Mouse (Mus musculus): Measurements from ENCODE around the gene Mtch1. TPM values are rescaled to one million over a fixed set of nuclear protein-coding genes. Genes with fewer than 3 reads are reported as not detected.
"Not testable (repeated sequence)": the region's sequence is repeated elsewhere in the genome, so short reads cannot be mapped to it uniquely, and the experiment has no call there.

The Mtch1 gene
- polyA plus RNA-seq, 1 experiment from 2014 or later, result 308 TPM

DNA sequence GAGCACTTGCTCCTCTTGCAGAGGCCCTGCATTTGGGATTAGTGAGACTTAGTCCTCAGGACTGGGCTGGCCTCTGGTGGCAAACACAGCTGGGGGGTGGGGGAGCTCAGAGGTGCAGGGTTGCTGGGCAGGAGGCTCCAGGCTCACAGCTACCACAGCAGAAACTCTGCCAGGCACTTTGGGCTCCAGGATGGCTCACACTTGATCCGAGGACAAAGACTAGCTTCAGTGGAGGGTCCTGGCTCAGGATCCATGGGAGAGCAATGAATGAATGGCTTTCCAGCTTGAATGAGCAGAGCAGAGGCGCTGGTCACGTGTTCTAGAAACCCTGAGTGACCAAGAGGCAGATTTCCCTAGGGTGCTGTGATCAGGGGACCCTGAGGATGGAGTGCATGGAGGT is 11.2 kb upstream of the Mtch1 start:
- Histone ChIP-seq H3K27ac (no peak overlapping the region), H3K4me3 (replicated peaks) (no peak overlapping the region), H3K36me3 (no peaks in the 10 kb centered on the region), H3K9me3 (replicated peaks) (no peaks in the 10 kb centered on the region), H3K27me3 (no peaks in the 10 kb centered on the region), H3K4me1 (peaks cover 42% of the 10 kb centered on the region), H3K4me2 (no peak overlapping the region), H3K9ac (no peak overlapping the region)
- no peak for ATAC-seq (replicated peaks; ENCODE audit: low FRiP score)
- 78% methylated on average over 3 of the region's 3 CpGs for WGBS

DNA sequence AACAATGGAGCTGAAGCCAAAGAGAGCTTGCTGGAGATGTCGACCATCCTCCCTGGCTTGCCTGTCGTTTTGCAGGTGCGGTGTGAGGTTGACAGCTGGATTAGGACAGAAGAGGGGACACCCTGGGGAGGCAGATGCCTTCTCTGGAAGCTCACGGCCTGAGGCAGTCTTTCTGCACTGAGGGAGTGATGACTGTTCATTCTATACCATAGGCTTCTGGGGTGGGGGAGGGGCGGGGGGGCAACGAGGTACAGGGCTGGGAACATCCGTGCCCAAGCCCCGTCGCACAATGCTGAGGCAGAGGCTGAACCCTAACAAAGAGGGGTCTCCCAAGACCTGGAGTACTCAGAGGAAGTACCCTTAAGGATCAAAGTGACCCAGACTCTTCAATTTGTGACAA is 9.1 kb upstream of the Mtch1 start:
- Histone ChIP-seq H3K9ac (peak overlapping the region; percentile 33; the same call in 1 of the 2 replicates), H3K4me2 (peak overlapping the region; percentile 69), H3K4me1 (peaks cover 42% of the 10 kb centered on the region), H3K27me3 (no peaks in the 10 kb centered on the region), H3K27ac (peak overlapping the region; percentile 94), H3K9me3 (replicated peaks) (no peaks in the 10 kb centered on the region), H3K4me3 (replicated peaks) (peak overlapping the region; percentile 40), H3K36me3 (no peaks in the 10 kb centered on the region)
- WGBS, result 13% methylated on average over 9 of the region's 9 CpGs
- 0 out of 2 replicates have a peak, but pooled peaks have one; percentile 6 for ATAC-seq (replicated peaks; ENCODE audit: low FRiP score)

DNA sequence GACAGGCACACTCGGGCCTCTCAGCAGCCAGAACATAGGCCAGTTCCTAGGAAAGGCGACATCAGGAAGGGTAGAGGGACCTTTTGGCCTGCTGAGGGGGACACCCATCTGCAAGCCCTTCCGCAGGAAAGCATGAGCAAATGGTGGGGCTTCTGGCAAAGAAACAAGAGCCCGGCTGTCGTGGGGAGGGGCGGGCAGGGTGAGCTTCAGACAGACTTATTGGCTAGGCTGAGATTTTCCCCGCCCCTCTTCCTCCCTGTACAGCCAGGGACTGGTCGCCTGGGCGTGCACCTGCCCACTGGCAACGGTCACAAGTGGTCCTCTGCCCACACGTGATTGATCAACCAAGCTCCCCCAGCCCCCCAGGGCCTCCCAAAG is 8.7 kb upstream of the Mtch1 start:
- Histone ChIP-seq H3K4me3 (replicated peaks) (peak overlapping the region; percentile 40), H3K9ac (peak overlapping the region; percentile 33; the same call in 1 of the 2 replicates), H3K4me1 (peaks cover 40% of the 10 kb centered on the region), H3K27me3 (no peaks in the 10 kb centered on the region), H3K36me3 (no peaks in the 10 kb centered on the region), H3K4me2 (peak overlapping the region; percentile 69), H3K9me3 (replicated peaks) (no peaks in the 10 kb centered on the region), H3K27ac (peak overlapping the region; percentile 94)
- WGBS, result under 1% methylated on average over 11 of the region's 11 CpGs
- ATAC-seq (replicated peaks; ENCODE audit: low FRiP score), result peak; percentile 93

DNA sequence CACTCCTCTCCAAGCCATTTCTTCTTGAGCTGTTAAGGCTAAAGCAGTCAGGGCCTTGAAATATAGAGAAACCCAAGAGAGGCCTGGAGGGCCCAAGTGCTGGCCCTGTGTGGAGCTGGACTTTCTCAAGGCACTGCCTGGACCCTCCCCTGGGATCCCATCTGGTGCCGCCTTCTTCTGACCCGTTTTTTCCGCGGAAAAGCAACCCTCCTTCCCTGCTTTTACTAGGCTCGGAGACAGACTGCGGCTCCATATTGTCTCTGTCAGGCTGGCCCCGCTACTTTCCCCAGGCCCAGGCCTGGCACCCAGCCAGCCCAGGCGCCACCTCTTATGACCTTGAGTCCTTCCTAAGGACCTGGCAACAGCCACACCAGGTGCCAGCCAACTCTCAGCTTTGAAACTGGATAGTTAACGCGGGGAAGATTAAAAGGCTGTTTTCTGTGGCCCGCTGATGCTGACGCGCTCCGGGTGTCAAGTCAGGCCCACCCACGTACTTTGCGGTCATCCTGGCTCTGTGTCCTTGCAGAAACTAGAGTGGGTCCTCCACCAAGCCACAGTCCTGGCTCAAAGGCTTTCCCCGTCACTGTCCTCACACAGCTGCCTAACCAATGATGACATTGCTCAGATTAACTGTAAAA is 8.2 kb upstream of the Mtch1 start:
- Histone ChIP-seq H3K9ac (peak overlapping the region; percentile 33; the same call in 1 of the 2 replicates), H3K4me2 (peak overlapping the region; percentile 69), H3K4me3 (replicated peaks) (peak overlapping the region; percentile 40), H3K9me3 (replicated peaks) (no peaks in the 10 kb centered on the region), H3K36me3 (no peaks in the 10 kb centered on the region), H3K27ac (peak overlapping the region; percentile 94), H3K4me1 (peaks cover 35% of the 10 kb centered on the region), H3K27me3 (no peaks in the 10 kb centered on the region)
- peak; percentile 60 for ATAC-seq (replicated peaks; ENCODE audit: low FRiP score)
- WGBS, result 5% methylated on average over 17 of the region's 17 CpGs

DNA sequence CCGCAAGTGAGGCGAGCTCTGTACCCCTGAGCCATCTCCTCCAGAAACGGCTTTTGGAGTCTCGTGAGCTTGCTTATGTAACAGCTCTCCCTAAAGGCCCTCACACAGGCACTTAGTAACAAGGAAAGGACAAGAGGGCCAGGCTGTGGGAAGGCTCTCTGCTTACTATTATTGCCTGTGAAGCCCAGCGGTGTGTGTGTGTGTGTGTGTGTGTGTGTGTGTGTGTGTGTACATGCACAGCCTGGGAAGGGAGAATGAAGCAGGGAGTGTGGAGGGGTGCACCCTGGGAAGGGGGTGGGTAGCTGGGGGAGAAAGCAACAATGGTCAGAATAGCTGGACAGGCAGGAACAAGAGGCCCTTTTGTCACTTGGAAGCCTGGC is 7.7 kb upstream of the Mtch1 start:
- ATAC-seq (replicated peaks; ENCODE audit: low FRiP score), result peak; percentile 42
- no peaks in the 10 kb centered on the region for H3K27me3 ChIP-seq
- H3K4me2 ChIP-seq, result peak overlapping the region; percentile 69
- H3K9me3 ChIP-seq (replicated peaks), result no peaks in the 10 kb centered on the region
- peaks cover 30% of the 10 kb centered on the region for H3K4me1 ChIP-seq
- no peaks in the 10 kb centered on the region for H3K36me3 ChIP-seq
- peak overlapping the region; percentile 94 for H3K27ac ChIP-seq
- peak overlapping the region; percentile 33; the same call in 1 of the 2 replicates for H3K9ac ChIP-seq
- 30% methylated on average over 5 of the region's 5 CpGs for WGBS
- H3K4me3 ChIP-seq (replicated peaks), result no peak overlapping the region

DNA sequence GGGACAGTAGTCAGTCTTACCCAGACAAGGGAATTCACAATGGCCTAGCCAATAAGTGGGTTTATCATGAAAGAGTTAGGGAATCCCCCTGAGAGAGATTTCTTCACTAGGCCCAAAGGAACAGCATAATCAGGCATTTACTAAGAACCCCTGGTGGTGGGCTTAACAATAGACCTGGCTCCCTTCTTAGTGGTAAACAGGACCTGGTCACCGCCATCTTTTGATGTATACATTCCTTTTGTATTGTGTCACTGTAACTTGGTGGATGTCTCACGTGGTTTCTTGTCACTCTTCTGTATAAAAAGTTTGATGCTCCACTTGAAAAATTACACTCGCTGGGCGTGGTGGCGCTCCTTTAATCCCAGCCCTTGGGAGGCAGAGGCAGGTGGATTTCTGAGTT is 3.3 kb upstream of the Mtch1 start:
- H3K9ac ChIP-seq; H3K4me3 ChIP-seq (replicated peaks); H3K27me3 ChIP-seq; H3K36me3 ChIP-seq; H3K9me3 ChIP-seq (replicated peaks); H3K27ac ChIP-seq; H3K4me2 ChIP-seq; ATAC-seq (replicated peaks; ENCODE audit: low FRiP score): not testable (repeated sequence)
- H3K4me1 ChIP-seq, result peaks cover 41% of the 10 kb centered on the region
- 85% methylated on average over 5 of the region's 5 CpGs for WGBS

DNA sequence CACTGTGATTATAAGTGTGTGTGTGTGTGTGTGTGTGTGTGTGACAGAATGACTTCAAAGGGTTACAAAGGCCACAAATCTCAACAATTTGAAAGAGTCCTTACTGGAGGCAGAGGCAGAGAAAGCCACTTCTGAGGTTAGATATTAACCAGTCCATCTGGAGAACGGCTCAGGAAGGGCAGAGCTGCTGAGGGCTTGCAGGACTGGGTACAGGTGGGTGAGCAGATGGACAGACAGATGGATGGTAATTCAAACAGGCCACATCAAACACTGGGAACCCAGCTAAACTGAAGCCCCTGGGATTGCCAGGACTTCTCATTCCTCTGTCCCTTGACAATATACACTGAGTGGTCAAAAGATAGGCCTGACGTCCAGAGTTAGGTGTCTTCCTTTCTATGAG is 1.3 kb upstream of the Mtch1 start:
- ATAC-seq (replicated peaks; ENCODE audit: low FRiP score), result no peak
- no peak overlapping the region for H3K9ac ChIP-seq
- no peaks in the 10 kb centered on the region for H3K27me3 ChIP-seq
- 69% methylated on average over 2 of the region's 2 CpGs for WGBS
- no peaks in the 10 kb centered on the region for H3K9me3 ChIP-seq (replicated peaks)
- H3K4me3 ChIP-seq (replicated peaks), result no peak overlapping the region
- peak overlapping the region; percentile 98 for H3K27ac ChIP-seq
- H3K4me1 ChIP-seq, result peaks cover 40% of the 10 kb centered on the region
- H3K4me2 ChIP-seq, result peak overlapping the region; percentile 12; the same call in 1 of the 2 replicates
- H3K36me3 ChIP-seq, result peaks cover 6% of the 10 kb centered on the region; the same call in 1 of the 2 replicates

DNA sequence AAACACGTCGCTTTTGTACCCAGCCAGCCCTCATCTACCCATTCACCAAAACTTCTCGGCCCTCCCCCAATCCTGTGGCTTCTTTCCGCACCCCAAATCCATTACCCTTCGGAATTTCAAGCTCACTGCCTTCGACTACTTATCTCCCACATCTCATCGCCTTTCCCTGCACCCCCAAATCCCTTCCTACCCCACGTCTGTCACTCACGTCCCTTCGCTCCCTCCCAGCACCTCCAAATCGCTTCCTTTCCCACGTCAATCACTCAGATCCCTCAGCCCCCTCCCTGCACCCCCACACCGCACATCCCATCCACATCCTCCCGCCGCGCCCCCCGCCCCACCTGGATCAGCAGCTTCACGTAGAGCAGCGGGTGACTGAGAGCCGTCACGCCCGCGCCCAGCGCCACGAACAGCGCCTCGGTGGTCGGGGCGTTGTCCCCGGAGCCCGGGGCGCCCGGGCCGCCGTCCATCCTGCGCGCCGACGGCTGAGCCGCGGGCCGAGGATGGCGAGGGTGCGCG is 549 bp downstream of the Mtch1 start:
- no peaks in the 10 kb centered on the region for H3K27me3 ChIP-seq
- peak; percentile 33 for ATAC-seq (replicated peaks; ENCODE audit: low FRiP score)
- H3K4me3 ChIP-seq (replicated peaks), result peak overlapping the region; percentile 93
- H3K9me3 ChIP-seq (replicated peaks), result no peaks in the 10 kb centered on the region
- peaks cover 51% of the 10 kb centered on the region for H3K4me1 ChIP-seq
- peak overlapping the region; percentile 98 for H3K27ac ChIP-seq
- under 1% methylated on average over 45 of the region's 45 CpGs for WGBS
- peak overlapping the region; percentile 83 for H3K4me2 ChIP-seq
- peak overlapping the region; percentile 92 for H3K9ac ChIP-seq
- peaks cover 21% of the 10 kb centered on the region for H3K36me3 ChIP-seq

DNA sequence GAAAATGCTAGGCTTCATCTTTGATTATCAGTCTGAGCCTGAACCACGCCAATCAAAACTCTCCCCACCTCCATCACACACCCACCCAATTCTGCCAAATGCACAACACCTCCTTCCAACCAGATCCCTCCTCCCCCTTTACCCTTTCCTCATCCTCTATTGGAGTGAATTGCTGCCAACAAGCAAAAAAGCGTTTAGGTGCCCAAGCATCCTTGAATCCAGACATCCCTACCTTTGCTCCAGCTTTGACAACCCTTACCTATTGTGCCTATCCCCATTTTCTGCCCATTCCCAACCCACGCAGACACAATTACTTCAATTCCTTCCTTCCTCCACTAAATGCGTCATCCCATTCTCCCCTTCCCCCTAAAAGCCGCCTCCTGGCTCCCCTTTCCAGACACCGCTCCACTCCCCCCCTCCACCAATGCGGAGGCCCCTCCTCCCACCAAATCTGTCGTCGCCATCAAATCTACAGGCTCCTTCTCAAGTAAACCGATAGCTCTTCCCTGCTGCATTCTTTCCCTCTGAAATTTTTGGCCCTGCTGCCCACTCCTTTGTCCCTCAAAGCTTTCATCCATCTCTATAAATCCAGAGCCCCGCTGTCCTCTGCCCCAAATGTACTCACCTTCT is 1.1 kb downstream of the Mtch1 start:
- no peak for ATAC-seq (replicated peaks; ENCODE audit: low FRiP score)
- H3K4me2 ChIP-seq, result peak overlapping the region; percentile 83
- no peaks in the 10 kb centered on the region for H3K27me3 ChIP-seq
- H3K4me3 ChIP-seq (replicated peaks), result peak overlapping the region; percentile 93
- H3K4me1 ChIP-seq, result peaks cover 56% of the 10 kb centered on the region
- H3K27ac ChIP-seq, result peak overlapping the region; percentile 98
- H3K9ac ChIP-seq, result peak overlapping the region; percentile 92
- no peaks in the 10 kb centered on the region for H3K9me3 ChIP-seq (replicated peaks)
- WGBS, result 4% methylated on average over 11 of the region's 11 CpGs
- H3K36me3 ChIP-seq, result peaks cover 21% of the 10 kb centered on the region

DNA sequence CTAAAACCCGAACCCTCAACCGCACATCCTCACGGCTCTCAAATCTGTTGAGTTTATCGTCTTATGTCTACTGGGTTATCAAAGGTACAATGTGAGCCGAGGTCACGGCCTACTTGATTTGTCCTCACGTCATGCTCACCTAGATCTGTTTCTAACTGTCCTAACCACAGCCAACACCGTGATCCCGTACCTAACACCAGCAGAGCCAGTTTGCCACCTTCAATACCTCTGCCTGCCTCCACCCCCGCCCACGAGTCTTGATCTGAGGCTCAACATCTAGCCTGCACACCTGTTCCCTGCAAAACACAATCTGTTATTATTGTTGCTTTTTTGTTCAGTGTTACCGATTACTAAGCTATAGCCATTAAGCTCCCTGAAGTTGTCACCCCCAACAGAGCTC is 2.5 kb downstream of the Mtch1 start:
- WGBS, result 93% methylated on average over 12 of the region's 12 CpGs
- no peak overlapping the region for H3K4me3 ChIP-seq (replicated peaks)
- peaks cover 25% of the 10 kb centered on the region for H3K36me3 ChIP-seq
- no peak for ATAC-seq (replicated peaks; ENCODE audit: low FRiP score)
- no peaks in the 10 kb centered on the region for H3K27me3 ChIP-seq
- no peaks in the 10 kb centered on the region for H3K9me3 ChIP-seq (replicated peaks)
- H3K4me2 ChIP-seq, result no peak overlapping the region; the same call in 1 of the 2 replicates
- H3K4me1 ChIP-seq, result peaks cover 70% of the 10 kb centered on the region
- H3K9ac ChIP-seq, result no peak overlapping the region
- H3K27ac ChIP-seq, result no peak overlapping the region

DNA sequence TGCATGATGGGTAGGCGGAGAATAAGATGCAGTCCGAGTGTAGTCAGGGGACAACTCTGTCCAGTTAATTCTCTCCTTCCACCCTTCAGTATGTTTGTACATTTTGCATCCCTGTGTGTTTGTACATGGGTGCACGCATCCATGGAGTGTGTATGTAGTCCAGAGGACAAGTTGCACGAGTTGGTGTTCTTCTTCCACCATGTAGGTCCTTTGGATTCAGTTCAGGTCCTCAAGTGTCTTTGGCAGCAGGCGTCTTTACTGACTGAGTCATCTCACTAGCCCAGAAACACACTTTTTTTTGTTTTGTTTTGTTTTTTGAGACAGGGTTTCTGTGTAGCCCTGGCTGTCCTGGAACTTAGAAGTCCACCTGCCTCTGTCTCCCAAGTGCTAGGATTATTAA is 4.5 kb downstream of the Mtch1 start:
- no peak overlapping the region for H3K4me3 ChIP-seq (replicated peaks)
- no peaks in the 10 kb centered on the region for H3K27me3 ChIP-seq
- peaks cover 46% of the 10 kb centered on the region for H3K36me3 ChIP-seq
- no peak overlapping the region for H3K9ac ChIP-seq
- no peak overlapping the region for H3K4me2 ChIP-seq
- H3K4me1 ChIP-seq, result peaks cover 71% of the 10 kb centered on the region
- H3K27ac ChIP-seq, result 0 out of 2 replicates have a peak overlapping the region, but pooled peaks have one; percentile 92
- no peak for ATAC-seq (replicated peaks; ENCODE audit: low FRiP score)
- H3K9me3 ChIP-seq (replicated peaks), result no peaks in the 10 kb centered on the region
- 84% methylated on average over 5 of the region's 5 CpGs for WGBS
